Mouse (Mus musculus) embryonic fibroblast, embryonic 13.5 days (primary cell): ENCODE results near the gene Phactr3. TPM values are rescaled to one million over a fixed set of nuclear protein-coding genes. Genes with fewer than 3 reads are reported as not detected.

Source experiments
- H3K27ac ChIP-seq: 2 replicates; pipeline ENCODE4 v1.5.1; 2012; ENCODE audit warnings: low read length, control low read depth, inconsistent platforms; ENCODE audit not compliant: insufficient read depth
- H3K4me1 ChIP-seq: 2 replicates; pipeline ENCODE4 v1.6.1; 2011; ENCODE audit warnings: low read length; ENCODE audit not compliant: control insufficient read depth, insufficient read depth
- H3K4me3 ChIP-seq: 2 replicates; pipeline ENCODE4 v1.5.1; 2011; ENCODE audit warnings: mild to moderate bottlenecking, control low read depth, low read length; ENCODE audit not compliant: insufficient read depth
- CTCF ChIP-seq: IDR thresholded peaks from 2 replicates; pipeline ENCODE4 v1.5.1; 2011; ENCODE audit warnings: mild to moderate bottlenecking, control low read depth, low read length, moderate library complexity, borderline replicate concordance; ENCODE audit not compliant: insufficient read depth
- POLR2A ChIP-seq: IDR thresholded peaks from 2 replicates; pipeline ENCODE4 v1.6.1; 2011; ENCODE audit warnings: low read depth, mild to moderate bottlenecking, control low read depth, low read length, moderate library complexity
- polyA plus RNA-seq: library from polyadenylated mRNA; stranded (reverse); fragments of >200 nt; gene quantifications from 2 replicates; pipeline ENCODE4 v1.2.4, GENCODE M21; 2011; ENCODE audit warnings: low read depth; ENCODE audit not compliant: missing spikeins, insufficient read length

The Phactr3 gene
- polyA plus RNA-seq, 1 experiment: not detected

GRCm38 (mm10) chr2:178272350-178272749, 153.6 kb downstream of the Phactr3 start:
- no peak overlapping the region for H3K4me3 ChIP-seq
- H3K27ac ChIP-seq: no peak overlapping the region
- H3K4me1 ChIP-seq: no peaks in the 10 kb centered on the region
- no peak for TF ChIP-seq CTCF
- no peak for TF ChIP-seq POLR2A

GRCm38 (mm10) chr2:178274126-178274525, 155.4 kb downstream of the Phactr3 start:
- no peak overlapping the region for H3K4me3 ChIP-seq
- H3K4me1 ChIP-seq: no peaks in the 10 kb centered on the region
- H3K27ac ChIP-seq: no peak overlapping the region
- no peak for TF ChIP-seq CTCF
- TF ChIP-seq POLR2A: no peak

- no peaks in the 10 kb centered on the region for H3K4me1 ChIP-seq
- H3K4me3 ChIP-seq: no peak overlapping the region
- TF ChIP-seq POLR2A: no peak
- no peak overlapping the region for H3K27ac ChIP-seq
Observed at GRCm38 (mm10) chr2:178277206-178277605, 158.4 kb downstream of the Phactr3 start.

GRCm38 (mm10) chr2:178281183-178281582, 162.4 kb downstream of the Phactr3 start:
- TF ChIP-seq POLR2A: no peak
- TF ChIP-seq CTCF: no peak
- Histone ChIP-seq H3K4me1 (no peaks in the 10 kb centered on the region), H3K4me3 (no peak overlapping the region), H3K27ac (no peak overlapping the region)

- Histone ChIP-seq H3K4me3 (no peak overlapping the region), H3K27ac (no peak overlapping the region), H3K4me1 (no peaks in the 10 kb centered on the region)
- no peak for TF ChIP-seq POLR2A
- TF ChIP-seq CTCF: no peak
Observed at GRCm38 (mm10) chr2:178287285-178287684, 168.5 kb downstream of the Phactr3 start.

- TF ChIP-seq POLR2A (no peak), CTCF (no peak)
- Histone ChIP-seq H3K27ac (no peak overlapping the region), H3K4me1 (no peaks in the 10 kb centered on the region), H3K4me3 (no peak overlapping the region)
Observed at GRCm38 (mm10) chr2:178288666-178289065, 169.9 kb downstream of the Phactr3 start.

GRCm38 (mm10) chr2:178303453-178304187, 184.8 kb downstream of the Phactr3 start:
- Histone ChIP-seq H3K27ac (no peak overlapping the region), H3K4me3 (no peak overlapping the region), H3K4me1 (no peaks in the 10 kb centered on the region)
- no peak for TF ChIP-seq POLR2A
- no peak for TF ChIP-seq CTCF

GRCm38 (mm10) chr2:178304188-178304529, 185.4 kb downstream of the Phactr3 start:
- H3K4me3 ChIP-seq: no peak overlapping the region
- no peaks in the 10 kb centered on the region for H3K4me1 ChIP-seq
- TF ChIP-seq CTCF (no peak), POLR2A (no peak)
- H3K27ac ChIP-seq: no peak overlapping the region

GRCm38 (mm10) chr2:178304669-178305068, 185.9 kb downstream of the Phactr3 start:
- Histone ChIP-seq H3K4me1 (no peaks in the 10 kb centered on the region), H3K4me3 (no peak overlapping the region), H3K27ac (no peak overlapping the region)
- TF ChIP-seq POLR2A: no peak
- no peak for TF ChIP-seq CTCF

- no peaks in the 10 kb centered on the region for H3K4me1 ChIP-seq
- H3K4me3 ChIP-seq: no peak overlapping the region
- no peak overlapping the region for H3K27ac ChIP-seq
- TF ChIP-seq POLR2A (no peak), CTCF (no peak)
Observed at GRCm38 (mm10) chr2:178313539-178313938, 194.8 kb downstream of the Phactr3 start.

- no peak overlapping the region for H3K27ac ChIP-seq
- H3K4me1 ChIP-seq: no peaks in the 10 kb centered on the region
- no peak overlapping the region for H3K4me3 ChIP-seq
- TF ChIP-seq POLR2A: no peak
- TF ChIP-seq CTCF: no peak
Observed at GRCm38 (mm10) chr2:178316281-178316680, 197.5 kb downstream of the Phactr3 start.
